Comparison of ENCODE assay signal across 10 mouse cellular contexts in genomic region chr13:11268673-11269340, GRCm38 (mm10).
A peak's percentile ranks its signal among the peaks of the same experiment; 100 is the strongest.
DNase-seq lines count a peak whose midpoint lies in the region; ATAC-seq and TF ChIP-seq lines count a peak whose summit lies in the region.
"Had no signal": no experiment of that assay in that cellular context is flagged by ENCODE, and none has a peak within 500 bp of the region (broad histone marks: within the 10 kb centered on the region; RNA-seq: fewer than 3 reads in every experiment).

No protein-coding gene starts in this region.

- no peaks in the 10 kb centered on the region for H3K4me1 ChIP-seq in kidney, adult 2 months (ENCODE audit: control insufficient read depth, insufficient read depth, low read length)
- H3K4me1 ChIP-seq in midbrain, embryonic 15.5 days: no peaks in the 10 kb centered on the region
- H3K4me1 ChIP-seq: megakaryocyte, embryonic 14.5 days had no signal

- no peak for TF ChIP-seq CTCF in kidney, adult 2 months (conservative IDR thresholded peaks at IDR 0.05; ENCODE audit: insufficient read depth, insufficient read length, low read depth, low read length)

- no peak overlapping the region for H3K9ac ChIP-seq in midbrain, embryonic 15.5 days

- no peak overlapping the region for H3K4me3 ChIP-seq in kidney, adult 2 months (ENCODE audit: insufficient read depth, low read depth, low read length)
- no peak overlapping the region for H3K4me3 ChIP-seq in midbrain, embryonic 15.5 days
- H3K4me3 ChIP-seq: megakaryocyte, embryonic 14.5 days had no signal

- peak; percentile 13 for DNase-seq in kidney, adult 2 months
- no peak for DNase-seq in kidney, postnatal 14 days
- DNase-seq in cerebellum, adult 11 months: peak; percentile 6
- peak; percentile 11 for DNase-seq in gastrocnemius, adult 18-20 months (ENCODE audit: low spot score)
- DNase-seq in layer of hippocampus, postnatal 14 days (ENCODE audit: low spot score in 2 of 2): peak; percentile 71 to 87
- DNase-seq in natural killer cell, adult 2 months (ENCODE audit: low spot score in 2 of 2): no peak

- TF ChIP-seq POLR2A in kidney, adult 2 months (IDR thresholded peaks at IDR 0.05; ENCODE audit: low read depth, low read length): no peak

- no peaks in the 10 kb centered on the region for H3K27me3 ChIP-seq in kidney, adult 2 months (replicated peaks; ENCODE audit: control insufficient read depth, insufficient read depth, low read length)
- no peaks in the 10 kb centered on the region for H3K27me3 ChIP-seq in midbrain, embryonic 15.5 days (replicated peaks)
- H3K27me3 ChIP-seq: megakaryocyte, embryonic 14.5 days had no signal

- no peaks in the 10 kb centered on the region for H3K36me3 ChIP-seq in kidney, adult 2 months (ENCODE audit: control insufficient read depth, insufficient read depth, low read length)
- no peaks in the 10 kb centered on the region for H3K36me3 ChIP-seq in midbrain, embryonic 15.5 days (replicated peaks)

- no peaks in the 10 kb centered on the region for H3K9me3 ChIP-seq in midbrain, embryonic 15.5 days
- H3K9me3 ChIP-seq: megakaryocyte, embryonic 14.5 days had no signal

- 55% methylated on average over 5 of the region's 5 CpGs for WGBS in kidney, adult 2 months
- WGBS in midbrain, embryonic 15.5 days: 77% methylated on average over 5 of the region's 5 CpGs

- no peak overlapping the region for H3K4me2 ChIP-seq in midbrain, embryonic 15.5 days

- H3K27ac ChIP-seq in kidney, adult 2 months (ENCODE audit: insufficient read depth, low read depth, low read length): no peak overlapping the region
- H3K27ac ChIP-seq in midbrain, embryonic 15.5 days: no peak overlapping the region
- H3K27ac ChIP-seq: kidney, postnatal 0 days had no signal

- no peak for ATAC-seq in monocyte, adult 5-6 weeks (replicated peaks; ENCODE audit: insufficient number of reproducible peaks, low FRiP score, low TSS enrichment, poor library complexity, severe bottlenecking)
- ATAC-seq in midbrain, embryonic 15.5 days (replicated peaks): no peak

Comparison
In these comparisons a context has a peak if more than half of its experiments do, and no peak if none do; other contexts are left out.
1. DNase-seq: peak in kidney, adult 2 months (single experiment), cerebellum, adult 11 months (single experiment), gastrocnemius, adult 18-20 months (single experiment) and layer of hippocampus, postnatal 14 days (2 of 2); none in kidney, postnatal 14 days (single experiment) and natural killer cell, adult 2 months (0 of 2).